Mouse (Mus musculus) neural tube, embryonic 15.5 days (tissue): ENCODE data around the gene Sae1. TPM values are rescaled to one million over a fixed set of nuclear protein-coding genes. Genes with fewer than 3 reads are reported as not detected.

Experiments
- ATAC-seq: fragments of 200-750 bp; cut with Nextera tagmentation; 2 replicates; pipeline ENCODE4 v1.8.0; 2017; ENCODE audit warnings: mild to moderate bottlenecking, moderate TSS enrichment, moderate library complexity; ENCODE audit not compliant: low FRiP score
- H3K27ac ChIP-seq: fragments of 300-500 bp; sonication (generic); replicated peaks from 2 replicates; pipeline ENCODE4 v1.5.1; 2015; ENCODE audit warnings: mild to moderate bottlenecking, inconsistent platforms
- H3K27me3 ChIP-seq: fragments of 300-500 bp; sonication (generic); replicated peaks from 2 replicates; pipeline ENCODE4 v1.6.1; 2015; ENCODE audit warnings: inconsistent platforms
- H3K36me3 ChIP-seq: fragments of 300-500 bp; sonication (generic); 2 replicates; pipeline ENCODE4 v1.6.1; 2015; ENCODE audit warnings: inconsistent platforms
- H3K4me1 ChIP-seq: fragments of 300-500 bp; sonication (generic); 2 replicates; pipeline ENCODE4 v1.6.1; 2015; ENCODE audit warnings: inconsistent platforms
- H3K4me2 ChIP-seq: fragments of 300-500 bp; sonication (generic); 2 replicates; pipeline ENCODE4 v1.6.1; 2015; ENCODE audit warnings: inconsistent platforms, mild to moderate bottlenecking, moderate library complexity
- H3K4me3 ChIP-seq: fragments of 300-500 bp; sonication (generic); replicated peaks from 2 replicates; pipeline ENCODE4 v1.5.1; 2015; ENCODE audit warnings: mild to moderate bottlenecking, inconsistent platforms
- H3K9ac ChIP-seq: fragments of 300-500 bp; sonication (generic); replicated peaks from 2 replicates; pipeline ENCODE4 v1.6.1; 2015; ENCODE audit warnings: mild to moderate bottlenecking, inconsistent platforms
- H3K9me3 ChIP-seq: fragments of 300-500 bp; sonication (generic); replicated peaks from 2 replicates; pipeline ENCODE4 v1.6.1; 2016; ENCODE audit warnings: inconsistent platforms
- WGBS: fragments of 180-500 bp; shearing (Covaris S2); methylation state at CpG from one replicate; pipeline ENCODE4 v1.1.7; 2015; ENCODE audit warnings: mixed read lengths; 5-methylcytosine and 5-hydroxymethylcytosine counted together
- polyA plus RNA-seq: library from polyadenylated mRNA; unstranded; fragments of >200 nt; fragmentation: Nextera tagmentation; extraction: Ambion mirVana; gene quantifications from 2 replicates; pipeline ENCODE4 v1.2.1, GENCODE M21; 2015

Sae1 gene
- polyA plus RNA-seq, 1 experiment from 2014 or later: 239 TPM

DNA sequence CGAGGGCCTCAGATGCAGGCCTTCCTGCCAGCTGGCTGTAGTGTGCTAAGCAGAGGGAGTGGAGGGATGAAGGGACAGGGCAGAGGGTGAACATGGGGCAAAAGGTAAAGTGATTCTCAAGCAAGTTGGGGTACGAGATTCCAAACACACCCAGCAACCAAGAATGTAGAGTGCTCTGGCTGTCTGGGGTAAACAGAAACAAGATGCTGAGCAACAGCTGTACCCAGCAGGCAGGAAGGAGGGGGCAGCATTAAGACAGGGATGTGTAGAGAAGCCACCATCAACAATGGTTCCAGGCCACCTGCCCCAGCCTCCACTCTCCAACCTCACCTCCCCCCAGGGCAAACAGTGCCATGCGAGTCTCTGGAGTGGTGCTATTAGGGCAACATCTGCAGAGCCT lies 58.5 kb downstream of the Sae1 start:
- no peak overlapping the region for H3K9ac ChIP-seq
- ATAC-seq: no peak
- no peak overlapping the region for H3K27ac ChIP-seq
- no peaks in the 10 kb centered on the region for H3K4me1 ChIP-seq
- H3K4me3 ChIP-seq: no peak overlapping the region
- WGBS: 90% methylated on average over 3 of the region's 3 CpGs
- H3K4me2 ChIP-seq: no peak overlapping the region
- no peaks in the 10 kb centered on the region for H3K27me3 ChIP-seq
- H3K9me3 ChIP-seq: no peaks in the 10 kb centered on the region
- peaks cover 56% of the 10 kb centered on the region for H3K36me3 ChIP-seq

DNA sequence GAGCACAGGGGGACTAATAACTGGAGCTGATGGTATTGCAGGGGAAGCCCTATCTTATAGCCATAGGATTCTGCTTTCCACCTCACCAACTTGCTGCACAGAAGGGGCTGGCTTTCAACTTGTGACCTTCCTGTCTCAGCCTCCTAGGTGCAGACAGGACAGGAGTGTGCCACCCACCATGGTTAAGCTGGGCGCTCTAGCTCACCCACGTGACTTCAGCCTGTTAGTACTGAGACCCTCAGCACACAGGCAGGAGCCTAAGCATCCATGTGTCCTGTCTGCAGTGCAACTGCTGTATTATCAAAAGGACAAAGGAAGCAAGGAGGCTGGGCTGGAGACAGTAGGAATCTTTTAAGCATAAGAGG lies 61.0 kb downstream of the Sae1 start:
- WGBS: 92% methylated on average over 2 of the region's 2 CpGs
- Histone ChIP-seq H3K9ac (no peak overlapping the region), H3K9me3 (no peaks in the 10 kb centered on the region), H3K27ac (no peak overlapping the region), H3K36me3 (peaks cover 46% of the 10 kb centered on the region), H3K27me3 (no peaks in the 10 kb centered on the region), H3K4me2 (no peak overlapping the region), H3K4me3 (no peak overlapping the region), H3K4me1 (no peaks in the 10 kb centered on the region)
- no peak for ATAC-seq

DNA sequence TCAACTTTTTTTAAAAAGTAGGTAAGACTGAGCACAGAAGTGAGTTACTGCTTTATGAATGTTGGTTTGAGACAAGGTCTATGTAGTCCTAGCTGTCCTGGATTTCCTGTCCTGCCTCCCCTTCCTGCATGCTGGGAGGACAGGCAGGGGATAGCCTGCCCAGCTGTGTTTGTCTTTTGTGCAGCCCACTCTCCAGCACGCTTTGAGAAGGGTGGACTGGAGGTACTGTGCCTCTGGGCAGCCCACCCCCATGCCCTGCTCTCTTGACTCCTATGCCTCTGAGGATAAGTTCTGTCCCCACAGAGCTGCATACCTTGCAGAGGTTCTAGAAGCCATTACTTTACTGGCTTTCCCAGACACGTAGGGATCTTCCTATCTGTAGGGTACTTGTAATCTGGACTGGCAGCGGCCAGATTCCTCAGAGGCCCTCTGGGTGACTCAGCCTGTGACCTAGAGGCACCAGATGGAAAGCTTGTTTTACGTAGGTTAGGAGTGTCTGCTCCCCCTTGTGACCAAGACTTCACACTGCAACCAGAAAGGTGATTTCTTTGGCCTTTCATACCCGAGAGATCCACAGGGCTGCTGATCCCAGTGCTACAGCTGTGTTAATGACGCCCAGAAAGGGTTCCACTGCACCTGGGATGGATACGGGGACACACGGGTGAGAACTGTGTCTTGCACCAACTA lies 61.5 kb downstream of the Sae1 start:
- H3K4me2 ChIP-seq: no peak overlapping the region
- no peak overlapping the region for H3K9ac ChIP-seq
- 34% methylated on average over 8 of the region's 8 CpGs for WGBS
- H3K4me3 ChIP-seq: no peak overlapping the region
- H3K4me1 ChIP-seq: no peaks in the 10 kb centered on the region
- no peaks in the 10 kb centered on the region for H3K9me3 ChIP-seq
- no peak overlapping the region for H3K27ac ChIP-seq
- ATAC-seq: peak; percentile 55
- no peaks in the 10 kb centered on the region for H3K27me3 ChIP-seq
- peaks cover 46% of the 10 kb centered on the region for H3K36me3 ChIP-seq

DNA sequence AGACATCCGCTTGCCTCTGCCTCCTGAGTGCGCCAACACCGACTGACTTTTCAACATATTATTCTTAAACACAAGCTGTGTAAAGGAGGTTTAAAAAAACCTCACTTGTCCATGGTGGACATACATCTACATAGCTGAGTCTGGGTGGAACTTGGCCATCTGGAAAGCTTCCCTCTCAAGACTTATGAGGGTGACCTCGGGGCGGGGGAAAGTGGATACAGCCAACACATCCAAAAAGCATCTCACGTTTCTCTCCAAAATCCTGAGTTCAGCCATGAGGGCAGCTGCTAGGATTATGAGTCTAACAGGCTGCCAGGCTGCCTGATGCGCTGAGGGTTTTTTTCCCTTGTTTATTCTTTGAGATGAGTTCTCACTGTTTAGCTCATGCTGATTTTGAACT lies 62.9 kb downstream of the Sae1 start:
- H3K27me3 ChIP-seq: no peaks in the 10 kb centered on the region
- no peak overlapping the region for H3K4me3 ChIP-seq

DNA sequence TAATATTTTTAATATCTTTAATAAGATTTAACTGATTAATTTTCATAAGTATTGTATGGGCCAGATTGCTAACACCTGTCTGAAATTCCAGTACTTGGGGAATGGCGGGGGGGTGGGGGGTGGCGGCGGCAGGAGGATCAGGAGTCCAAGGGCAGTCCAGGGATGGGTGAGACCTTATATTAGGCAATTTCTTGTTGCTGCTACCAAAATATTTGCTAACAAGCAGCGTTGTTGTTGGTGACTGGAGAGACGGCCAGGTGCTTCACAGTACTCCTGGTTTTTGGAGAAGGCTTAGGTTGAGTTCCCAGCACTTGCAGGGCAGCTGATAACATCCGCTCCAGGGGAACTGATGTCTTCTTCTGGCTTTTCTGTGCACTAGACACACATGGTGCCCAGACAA lies 67.1 kb downstream of the Sae1 start:
- 91% methylated on average over 6 of the region's 6 CpGs for WGBS
- Histone ChIP-seq H3K27ac (no peak overlapping the region), H3K4me3 (no peak overlapping the region), H3K36me3 (peaks cover 22% of the 10 kb centered on the region; the same call in 1 of the 2 replicates), H3K9me3 (no peaks in the 10 kb centered on the region), H3K4me1 (no peaks in the 10 kb centered on the region), H3K27me3 (no peaks in the 10 kb centered on the region), H3K4me2 (no peak overlapping the region), H3K9ac (no peak overlapping the region)
- no peak for ATAC-seq

More for the DNA sequence above, 62.9 kb downstream of the Sae1 start:
- no peak overlapping the region for H3K9ac ChIP-seq
- H3K36me3 ChIP-seq: peaks cover 32% of the 10 kb centered on the region
- H3K9me3 ChIP-seq: no peaks in the 10 kb centered on the region
- ATAC-seq: no peak
- WGBS: 95% methylated on average over 7 of the region's 7 CpGs
- H3K4me1 ChIP-seq: no peaks in the 10 kb centered on the region
- no peak overlapping the region for H3K27ac ChIP-seq
- H3K4me2 ChIP-seq: no peak overlapping the region

DNA sequence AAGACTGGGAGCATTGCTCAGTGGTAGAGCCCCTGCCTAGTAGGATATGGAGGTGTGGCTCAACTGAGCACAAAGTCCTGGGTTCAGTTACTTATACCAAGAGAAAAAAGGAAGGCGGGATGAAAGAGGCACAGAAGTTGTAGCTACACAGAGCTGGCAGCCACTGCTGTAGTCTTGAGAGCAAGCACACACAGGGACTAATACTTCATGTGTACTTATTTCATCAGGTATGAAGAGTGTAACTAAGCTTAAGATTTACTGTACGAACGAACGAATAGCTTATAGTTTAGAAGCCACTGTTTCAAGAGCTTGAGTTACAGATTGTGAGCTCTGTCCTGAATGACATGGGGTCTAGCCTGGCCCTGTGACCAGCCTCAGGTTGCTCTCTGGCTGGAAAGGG lies 68.4 kb downstream of the Sae1 start:
- no peaks in the 10 kb centered on the region for H3K9me3 ChIP-seq
- H3K4me1 ChIP-seq: peaks cover 4% of the 10 kb centered on the region
- ATAC-seq: no peak
- WGBS: 94% methylated on average over 4 of the region's 4 CpGs
- H3K4me2 ChIP-seq: no peak overlapping the region
- H3K27ac ChIP-seq: no peak overlapping the region
- no peaks in the 10 kb centered on the region for H3K27me3 ChIP-seq
- peaks cover 18% of the 10 kb centered on the region; the same call in 1 of the 2 replicates for H3K36me3 ChIP-seq
- no peak overlapping the region for H3K9ac ChIP-seq
- no peak overlapping the region for H3K4me3 ChIP-seq

DNA sequence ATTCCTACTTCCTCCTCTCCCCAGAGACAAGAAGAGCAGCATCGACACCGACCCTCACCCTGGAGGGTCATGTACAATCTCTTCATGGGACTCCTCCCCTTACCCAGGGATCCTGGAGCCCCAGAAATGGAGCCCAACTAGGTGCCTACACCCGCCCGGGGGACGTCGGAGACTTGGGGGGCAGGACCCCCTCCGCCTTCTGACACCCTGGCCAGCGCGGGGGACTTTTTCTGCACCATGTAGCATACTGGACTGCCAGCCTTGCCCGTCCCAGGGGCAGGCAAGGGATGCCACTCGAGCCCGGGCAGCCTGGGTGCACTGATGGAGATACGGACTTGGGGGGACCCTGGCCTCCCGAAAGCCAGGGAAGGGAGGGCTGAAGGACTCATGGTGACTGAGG lies 70.5 kb downstream of the Sae1 start:
- Histone ChIP-seq H3K27me3 (no peaks in the 10 kb centered on the region), H3K9ac (no peak overlapping the region), H3K9me3 (no peaks in the 10 kb centered on the region), H3K4me1 (peaks cover 22% of the 10 kb centered on the region), H3K36me3 (peaks cover 15% of the 10 kb centered on the region; the same call in 1 of the 2 replicates), H3K27ac (no peak overlapping the region), H3K4me3 (no peak overlapping the region), H3K4me2 (no peak overlapping the region)
- no peak for ATAC-seq
- WGBS: 89% methylated on average over 14 of the region's 14 CpGs

DNA sequence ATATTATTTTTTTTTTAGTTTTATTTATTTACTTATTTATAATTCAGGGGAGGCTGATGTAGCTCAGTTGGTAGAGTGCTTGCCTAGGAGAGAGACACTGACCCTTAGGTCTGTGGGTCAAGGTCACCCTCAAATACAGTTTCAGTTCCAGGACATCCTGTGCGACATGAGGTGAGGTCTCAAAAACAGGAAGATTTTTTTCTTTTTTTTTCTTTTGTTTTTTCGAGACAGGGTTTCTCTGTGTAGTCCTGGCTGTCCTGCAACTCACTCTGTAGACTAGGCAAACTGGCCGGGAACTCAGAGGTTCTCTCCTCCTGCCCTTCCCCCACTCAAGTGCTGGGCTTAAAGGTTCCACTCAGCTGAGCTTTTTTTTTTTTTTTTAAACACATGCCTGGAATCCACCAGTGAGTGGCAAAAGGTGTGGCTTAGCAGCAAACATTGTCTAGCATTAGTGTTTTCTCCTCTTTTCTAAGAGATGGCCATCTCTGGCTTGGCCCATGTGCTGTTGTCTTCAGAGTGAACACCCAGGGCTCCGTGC lies 72.3 kb downstream of the Sae1 start:
- Histone ChIP-seq H3K4me3 (no peak overlapping the region), H3K27ac (no peak overlapping the region), H3K9me3 (no peaks in the 10 kb centered on the region), H3K4me2 (no peak overlapping the region), H3K36me3 (peaks cover 15% of the 10 kb centered on the region; the same call in 1 of the 2 replicates), H3K27me3 (no peaks in the 10 kb centered on the region), H3K4me1 (peaks cover 40% of the 10 kb centered on the region), H3K9ac (no peak overlapping the region)
- 70% methylated on average over 4 of the region's 4 CpGs for WGBS
- ATAC-seq: no peak

DNA sequence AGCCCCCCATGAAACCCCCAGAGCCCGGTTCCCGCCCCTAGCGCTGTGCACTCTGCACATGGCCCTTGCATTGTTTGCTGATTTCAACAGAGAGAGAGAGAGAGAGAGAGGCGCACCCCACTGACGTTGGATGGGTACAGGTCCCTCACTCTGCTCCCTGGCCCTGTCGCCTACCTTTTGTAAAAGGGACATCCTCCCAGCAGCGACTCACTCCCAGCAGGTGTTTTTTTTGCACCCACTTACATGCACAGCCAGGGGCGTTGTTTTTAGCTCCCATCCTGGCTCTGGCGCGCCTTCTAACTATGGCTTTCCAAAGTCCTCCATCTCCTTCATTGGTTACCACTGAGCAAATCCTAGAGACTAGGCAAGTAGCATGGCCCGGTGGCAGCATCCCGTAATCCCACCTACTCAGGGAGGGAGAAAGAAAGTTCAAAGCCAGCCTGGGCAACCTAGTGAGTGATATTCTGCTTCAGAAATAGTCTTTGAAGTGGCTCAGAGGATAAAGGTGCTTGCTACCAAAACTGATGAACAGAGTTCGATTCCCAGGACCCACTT lies 73.3 kb downstream of the Sae1 start:
- WGBS: 11% methylated on average over 13 of the region's 13 CpGs
- Histone ChIP-seq H3K9ac (peak overlapping the region; percentile 84), H3K4me2 (peak overlapping the region; percentile 95), H3K4me1 (peaks cover 48% of the 10 kb centered on the region), H3K36me3 (peaks cover 15% of the 10 kb centered on the region; the same call in 1 of the 2 replicates), H3K27me3 (no peaks in the 10 kb centered on the region), H3K9me3 (no peaks in the 10 kb centered on the region), H3K4me3 (peak overlapping the region; percentile 69), H3K27ac (peak overlapping the region; percentile 91)
- ATAC-seq: no peak; the same call in none of the 2 replicates

DNA sequence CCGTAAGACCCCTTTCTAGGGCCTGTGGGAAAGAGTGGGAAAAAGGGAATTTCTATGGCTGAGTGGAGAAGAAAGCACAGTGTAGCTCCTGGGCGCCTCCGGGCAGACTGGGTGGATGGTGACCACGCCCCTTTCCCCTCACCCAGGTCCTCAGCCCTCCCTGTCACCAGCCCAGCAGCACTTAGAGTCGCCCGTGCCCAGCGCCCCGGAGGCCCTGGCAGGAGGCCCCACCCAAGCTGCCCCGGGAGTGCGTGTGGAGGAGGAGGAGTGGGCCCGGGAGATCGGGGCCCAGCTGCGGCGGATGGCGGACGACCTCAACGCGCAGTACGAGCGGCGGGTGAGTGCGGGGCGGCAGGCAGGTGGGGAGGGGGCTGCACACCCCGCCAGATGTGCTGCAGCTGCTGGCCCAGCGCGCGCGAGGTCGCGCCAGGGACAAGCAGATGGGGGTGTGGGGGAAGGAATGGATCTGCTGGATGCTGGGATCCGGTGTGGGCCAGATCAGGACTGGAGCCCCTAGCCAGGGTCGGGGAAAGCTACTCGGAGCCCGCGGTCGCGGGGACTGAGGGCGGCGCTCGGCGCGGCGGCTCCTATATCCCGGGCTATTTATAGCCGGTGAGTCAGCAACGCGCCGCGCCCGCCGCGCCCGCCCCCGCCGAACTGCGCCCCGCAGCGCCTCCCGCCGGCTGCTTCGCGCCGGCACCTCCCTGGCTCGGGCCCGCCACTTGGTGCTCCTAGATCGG lies 74.0 kb downstream of the Sae1 start:
- Histone ChIP-seq H3K4me1 (peaks cover 54% of the 10 kb centered on the region), H3K27ac (peak overlapping the region; percentile 91), H3K27me3 (no peaks in the 10 kb centered on the region), H3K4me3 (peak overlapping the region; percentile 69), H3K9me3 (no peaks in the 10 kb centered on the region), H3K36me3 (peaks cover 15% of the 10 kb centered on the region; the same call in 1 of the 2 replicates), H3K9ac (peak overlapping the region; percentile 84), H3K4me2 (peak overlapping the region; percentile 95)
- under 1% methylated on average over 64 of the region's 66 CpGs for WGBS
- ATAC-seq: peak; percentile 63

DNA sequence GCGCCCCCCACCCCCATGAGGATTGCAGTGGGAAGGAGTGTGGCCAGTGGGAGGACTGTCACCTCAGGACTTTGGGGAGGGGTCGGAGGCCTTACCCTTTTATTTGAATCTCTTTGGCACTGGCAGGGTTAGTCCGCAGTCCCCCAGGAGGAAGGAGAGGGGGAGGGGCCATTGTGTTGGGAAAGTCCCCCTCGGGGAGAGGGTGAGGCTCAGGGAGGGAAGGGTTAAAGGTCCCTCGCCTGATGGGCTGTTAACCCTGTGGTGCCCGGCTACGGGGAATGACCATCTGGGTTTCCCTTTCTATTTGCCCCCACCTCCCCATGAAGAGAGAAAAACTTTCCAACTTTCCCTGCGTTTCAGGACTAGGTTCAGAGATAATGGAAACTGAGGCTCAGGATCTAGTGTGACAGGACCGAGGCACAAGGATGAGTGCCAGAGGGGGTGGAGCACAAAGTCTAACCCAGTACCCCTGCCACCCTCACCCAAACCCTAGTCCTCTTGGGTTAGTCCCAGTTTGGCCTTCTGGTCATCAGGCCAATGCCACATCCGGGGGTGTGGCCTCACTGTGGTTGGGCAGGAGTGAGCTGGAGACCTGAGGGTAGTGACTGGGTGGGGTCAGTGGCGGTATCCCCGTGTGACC lies 74.8 kb downstream of the Sae1 start:
- Histone ChIP-seq H3K27me3 (no peaks in the 10 kb centered on the region), H3K9ac (peak overlapping the region; percentile 84; the same call in 1 of the 2 replicates), H3K4me3 (peak overlapping the region; percentile 69), H3K27ac (peak overlapping the region; percentile 91), H3K36me3 (peaks cover 15% of the 10 kb centered on the region; the same call in 1 of the 2 replicates), H3K4me2 (peak overlapping the region; percentile 95), H3K4me1 (peaks cover 56% of the 10 kb centered on the region), H3K9me3 (no peaks in the 10 kb centered on the region)
- WGBS: under 1% methylated on average over 12 of the region's 12 CpGs
- no peak for ATAC-seq
